Mouse (Mus musculus): Measurements from ENCODE around the gene Ccdc24. TPM values are rescaled to one million over a fixed set of nuclear protein-coding genes. Genes with fewer than 3 reads are reported as not detected.
A peak's percentile ranks its signal among the peaks of the same experiment; 100 is the strongest.

Gene Ccdc24
- polyA plus RNA-seq, 1 experiment = 137 TPM

- TF ChIP-seq POLR2A (IDR thresholded peaks at IDR 0.05; ENCODE audit: control insufficient read depth, low read depth, low read length) (no peak), CTCF (IDR thresholded peaks at IDR 0.05; ENCODE audit: control insufficient read depth, insufficient read depth, insufficient replicate concordance, low read depth, low read length) (no peak)
- Histone ChIP-seq H3K27me3 (ENCODE audit: control insufficient read depth, insufficient read depth, low read length) (no peaks in the 10 kb centered on the region), H3K36me3 (ENCODE audit: control insufficient read depth, insufficient read depth, low read length) (peaks cover 1% of the 10 kb centered on the region; the same call in 1 of the 2 replicates), H3K27ac (ENCODE audit: control insufficient read depth, insufficient read depth, low read depth, low read length) (no peak overlapping the region), H3K4me1 (ENCODE audit: control insufficient read depth, insufficient read depth, low read length) (peaks cover 9% of the 10 kb centered on the region), H3K4me3 (ENCODE audit: control insufficient read depth, low read depth, low read length) (no peak overlapping the region)
Measured at GRCm38 (mm10) chr4:117894601-117895000, 22.2 kb upstream of the Ccdc24 start.

GRCm38 (mm10) chr4:117893376-117893775 is 21.0 kb upstream of the Ccdc24 start:
- Histone ChIP-seq H3K4me3 (ENCODE audit: control insufficient read depth, low read depth, low read length) (no peak overlapping the region), H3K4me1 (ENCODE audit: control insufficient read depth, insufficient read depth, low read length) (peaks cover 9% of the 10 kb centered on the region), H3K27ac (ENCODE audit: control insufficient read depth, insufficient read depth, low read depth, low read length) (no peak overlapping the region), H3K36me3 (ENCODE audit: control insufficient read depth, insufficient read depth, low read length) (peaks cover under 1% of the 10 kb centered on the region; the same call in 1 of the 2 replicates), H3K27me3 (ENCODE audit: control insufficient read depth, insufficient read depth, low read length) (no peaks in the 10 kb centered on the region)
- TF ChIP-seq CTCF (IDR thresholded peaks at IDR 0.05; ENCODE audit: control insufficient read depth, insufficient read depth, insufficient replicate concordance, low read depth, low read length) (no peak), POLR2A (IDR thresholded peaks at IDR 0.05; ENCODE audit: control insufficient read depth, low read depth, low read length) (no peak)

- no peaks in the 10 kb centered on the region; the same call in 1 of the 2 replicates for H3K36me3 ChIP-seq (ENCODE audit: control insufficient read depth, insufficient read depth, low read length)
- peaks cover 9% of the 10 kb centered on the region for H3K4me1 ChIP-seq (ENCODE audit: control insufficient read depth, insufficient read depth, low read length)
- no peak for TF ChIP-seq POLR2A (IDR thresholded peaks at IDR 0.05; ENCODE audit: control insufficient read depth, low read depth, low read length)
- TF ChIP-seq CTCF (IDR thresholded peaks at IDR 0.05; ENCODE audit: control insufficient read depth, insufficient read depth, insufficient replicate concordance, low read depth, low read length) = no peak
- peak within 1 kb of the TSS; percentile 51 for H3K27ac ChIP-seq (ENCODE audit: control insufficient read depth, insufficient read depth, low read depth, low read length)
- H3K4me3 ChIP-seq (ENCODE audit: control insufficient read depth, low read depth, low read length) = peak within 1 kb of the TSS; percentile 85
- no peaks in the 10 kb centered on the region for H3K27me3 ChIP-seq (ENCODE audit: control insufficient read depth, insufficient read depth, low read length)
Measured at GRCm38 (mm10) chr4:117891738-117892161, 19.4 kb upstream of the Ccdc24 start, which contains the start of gene Dph2. Gene Dph2, minus strand, starts transcription at chr4:117892032.

- Histone ChIP-seq H3K27ac (ENCODE audit: control insufficient read depth, insufficient read depth, low read depth, low read length) (no peak overlapping the region), H3K4me1 (ENCODE audit: control insufficient read depth, insufficient read depth, low read length) (peaks cover 14% of the 10 kb centered on the region), H3K36me3 (ENCODE audit: control insufficient read depth, insufficient read depth, low read length) (no peaks in the 10 kb centered on the region; the same call in 1 of the 2 replicates), H3K27me3 (ENCODE audit: control insufficient read depth, insufficient read depth, low read length) (no peaks in the 10 kb centered on the region), H3K4me3 (ENCODE audit: control insufficient read depth, low read depth, low read length) (no peak overlapping the region)
- TF ChIP-seq POLR2A (IDR thresholded peaks at IDR 0.05; ENCODE audit: control insufficient read depth, low read depth, low read length) = no peak
- no peak for TF ChIP-seq CTCF (IDR thresholded peaks at IDR 0.05; ENCODE audit: control insufficient read depth, insufficient read depth, insufficient replicate concordance, low read depth, low read length)
Measured at GRCm38 (mm10) chr4:117890750-117891149, 18.4 kb upstream of the Ccdc24 start.

GRCm38 (mm10) chr4:117890031-117890430 is 17.7 kb upstream of the Ccdc24 start:
- Histone ChIP-seq H3K4me3 (ENCODE audit: control insufficient read depth, low read depth, low read length) (no peak overlapping the region), H3K4me1 (ENCODE audit: control insufficient read depth, insufficient read depth, low read length) (peaks cover 14% of the 10 kb centered on the region), H3K36me3 (ENCODE audit: control insufficient read depth, insufficient read depth, low read length) (no peaks in the 10 kb centered on the region; the same call in 1 of the 2 replicates), H3K27ac (ENCODE audit: control insufficient read depth, insufficient read depth, low read depth, low read length) (no peak overlapping the region), H3K27me3 (ENCODE audit: control insufficient read depth, insufficient read depth, low read length) (no peaks in the 10 kb centered on the region)
- TF ChIP-seq CTCF (IDR thresholded peaks at IDR 0.05; ENCODE audit: control insufficient read depth, insufficient read depth, insufficient replicate concordance, low read depth, low read length) (no peak), POLR2A (IDR thresholded peaks at IDR 0.05; ENCODE audit: control insufficient read depth, low read depth, low read length) (peak; percentile 39; the same call in 1 of the 2 replicates)

- Histone ChIP-seq H3K27ac (ENCODE audit: control insufficient read depth, insufficient read depth, low read depth, low read length) (no peak overlapping the region), H3K36me3 (ENCODE audit: control insufficient read depth, insufficient read depth, low read length) (no peaks in the 10 kb centered on the region; the same call in 1 of the 2 replicates), H3K4me1 (ENCODE audit: control insufficient read depth, insufficient read depth, low read length) (peaks cover 14% of the 10 kb centered on the region), H3K4me3 (ENCODE audit: control insufficient read depth, low read depth, low read length) (no peak overlapping the region), H3K27me3 (ENCODE audit: control insufficient read depth, insufficient read depth, low read length) (no peaks in the 10 kb centered on the region)
- TF ChIP-seq CTCF (IDR thresholded peaks at IDR 0.05; ENCODE audit: control insufficient read depth, insufficient read depth, insufficient replicate concordance, low read depth, low read length) = no peak
- 0 out of 2 replicates have a peak, but pooled peaks have one; percentile 45 for TF ChIP-seq POLR2A (IDR thresholded peaks at IDR 0.05; ENCODE audit: control insufficient read depth, low read depth, low read length)
Measured at GRCm38 (mm10) chr4:117889471-117889870, 17.1 kb upstream of the Ccdc24 start.

- no peaks in the 10 kb centered on the region; the same call in 1 of the 2 replicates for H3K36me3 ChIP-seq (ENCODE audit: control insufficient read depth, insufficient read depth, low read length)
- peaks cover 16% of the 10 kb centered on the region for H3K4me1 ChIP-seq (ENCODE audit: control insufficient read depth, insufficient read depth, low read length)
- H3K27ac ChIP-seq (ENCODE audit: control insufficient read depth, insufficient read depth, low read depth, low read length) = no peak overlapping the region
- peak overlapping the region; percentile 91 for H3K4me3 ChIP-seq (ENCODE audit: control insufficient read depth, low read depth, low read length)
- H3K27me3 ChIP-seq (ENCODE audit: control insufficient read depth, insufficient read depth, low read length) = no peaks in the 10 kb centered on the region
- TF ChIP-seq POLR2A (IDR thresholded peaks at IDR 0.05; ENCODE audit: control insufficient read depth, low read depth, low read length) (no peak), CTCF (IDR thresholded peaks at IDR 0.05; ENCODE audit: control insufficient read depth, insufficient read depth, insufficient replicate concordance, low read depth, low read length) (no peak)
Measured at GRCm38 (mm10) chr4:117887920-117888319, 15.6 kb upstream of the Ccdc24 start.
